Mouse (Mus musculus): Measurements from ENCODE around the gene Fgfbp3.

DNA sequence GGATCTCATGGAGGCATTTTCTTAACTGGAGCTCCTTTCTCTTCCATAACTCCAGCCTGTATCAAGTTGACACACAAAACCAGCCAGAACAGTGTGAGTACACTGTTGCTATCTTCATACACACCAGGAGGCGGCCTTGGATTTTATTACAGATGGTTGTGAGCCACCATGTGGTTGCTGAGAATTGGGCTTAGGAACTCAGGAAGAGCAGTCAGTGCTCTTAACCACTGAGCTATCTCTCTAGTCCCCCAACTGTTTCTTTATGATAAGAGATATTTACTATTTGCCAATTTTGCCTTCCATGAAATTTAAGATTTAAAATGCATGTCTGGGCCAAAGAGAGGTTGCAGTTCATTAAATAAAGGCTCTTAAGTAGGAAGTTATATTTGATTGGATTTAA lies 20.6 kb upstream of the Fgfbp3 start:
- TF ChIP-seq CTCF (IDR thresholded peaks at IDR 0.05; ENCODE audit: insufficient read depth, low read depth, low read length) = no peak
- no peak for TF ChIP-seq POLR2A (IDR thresholded peaks at IDR 0.05; ENCODE audit: insufficient read depth, low read depth, low read length)

All from olfactory bulb, adult 2 months (tissue).